Mouse (Mus musculus): Measurements from ENCODE around the gene Col8a1. TPM values are rescaled to one million over a fixed set of nuclear protein-coding genes. Genes with fewer than 3 reads are reported as not detected.

The Col8a1 gene
- 5.9 TPM for polyA plus RNA-seq (2014; fragmentation: Illumina TruSeq; extraction: RNeasy Lipid Tissue Mini Kit (QIAGEN cat#74804); ENCODE audit: low read depth, low replicate concordance)

GRCm38 (mm10) chr16:57754526-57755125 lies at the start of gene Col8a1:
Col8a1 (minus strand) TSS chr16:57754737.

GRCm38 (mm10) chr16:57606444-57607227 lies 147.9 kb downstream of the Col8a1 start, which contains the start of gene Cmss1:
Cmss1 (minus strand) TSS chr16:57606864.

Other genes starting within 250 kb of the Col8a1 start
- gene Cmss1, start 147.9 kb downstream of the Col8a1 start, polyA plus RNA-seq (2014; fragmentation: Illumina TruSeq; extraction: RNeasy Lipid Tissue Mini Kit (QIAGEN cat#74804); ENCODE audit: low read depth, low replicate concordance) = 11.5 TPM

All from adrenal gland, adult 10 weeks (tissue).